Mouse (Mus musculus) lung, embryonic 16.5 days (tissue): ENCODE measurements around the gene Xkrx. TPM values are rescaled to one million over a fixed set of nuclear protein-coding genes. Genes with fewer than 3 reads are reported as not detected.

Source experiments
- polyA plus RNA-seq: library from polyadenylated mRNA; unstranded; fragments of >200 nt; fragmentation: Nextera tagmentation; extraction: Ambion mirVana; gene quantifications from 2 replicates; pipeline ENCODE4 v1.2.1, GENCODE M21; 2015

Xkrx gene
- polyA plus RNA-seq, 1 experiment from 2014 or later: 0.38 TPM

Other genes starting within 250 kb of the Xkrx start
- 5.7 and 6.2 TPM in 2 replicates for gene Sytl4, start 180.3 kb downstream of the Xkrx start, polyA plus RNA-seq
- 43.8 and 46.5 TPM in 2 replicates for gene Cstf2, start 102.9 kb downstream of the Xkrx start, polyA plus RNA-seq
- gene Arl13a, start 25.4 kb upstream of the Xkrx start, polyA plus RNA-seq: not detected in 2 replicates
- 1.6 and 1.9 TPM in 2 replicates for gene Nox1, start 59.9 kb upstream of the Xkrx start, polyA plus RNA-seq
- gene Trmt2b, start 114.9 kb upstream of the Xkrx start, polyA plus RNA-seq: 20.1 and 20.4 TPM in 2 replicates
- 3.6 and 4.4 TPM in 2 replicates for gene Tmem35a, start 133.1 kb upstream of the Xkrx start, polyA plus RNA-seq
- gene Cenpi, start 146.0 kb upstream of the Xkrx start, polyA plus RNA-seq: 29.5 and 34.5 TPM in 2 replicates
- gene Drp2, start 242.5 kb upstream of the Xkrx start, polyA plus RNA-seq: 0.40 and 0.41 TPM in 2 replicates